Mouse (Mus musculus): Measurements from ENCODE around the gene Smok3b. TPM values are rescaled to one million over a fixed set of nuclear protein-coding genes. Genes with fewer than 3 reads are reported as not detected.
A peak's percentile ranks its signal among the peaks of the same experiment; 100 is the strongest.
"Not testable (repeated sequence)": the region's sequence is repeated elsewhere in the genome, so short reads cannot be mapped to it uniquely, and the experiment has no call there.

Smok3b gene
- polyA plus RNA-seq, 1 experiment from 2014 or later: not detected

DNA sequence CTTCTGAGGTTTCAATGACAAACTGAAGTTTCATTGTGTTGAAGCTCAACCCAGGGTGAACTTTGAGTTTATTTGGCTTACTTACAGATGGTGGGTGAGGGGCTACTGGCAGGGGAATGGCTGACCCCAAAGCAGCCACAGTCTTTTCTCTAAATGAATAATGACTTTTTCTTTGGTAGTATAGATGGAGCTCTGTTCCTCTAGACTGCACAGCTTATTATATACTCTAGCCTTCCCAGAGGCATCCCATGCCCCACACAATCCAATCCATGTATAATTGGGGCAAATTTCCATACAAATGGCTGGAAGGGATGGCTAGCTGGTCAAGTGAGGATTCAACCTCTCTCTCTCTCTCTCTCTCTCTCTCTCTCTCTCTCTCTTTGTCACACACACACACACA, 4.2 kb upstream of the Smok3b start:
- Histone ChIP-seq H3K36me3 (no peaks in the 10 kb centered on the region), H3K9ac (no peak overlapping the region), H3K4me1 (replicated peaks) (no peaks in the 10 kb centered on the region), H3K9me3 (replicated peaks) (no peaks in the 10 kb centered on the region), H3K4me3 (replicated peaks) (no peak overlapping the region), H3K4me2 (no peak overlapping the region), H3K27ac (no peak overlapping the region), H3K27me3 (no peaks in the 10 kb centered on the region)
- DNase-seq (no peak), ATAC-seq (ENCODE audit: low read depth) (no peak)

DNA sequence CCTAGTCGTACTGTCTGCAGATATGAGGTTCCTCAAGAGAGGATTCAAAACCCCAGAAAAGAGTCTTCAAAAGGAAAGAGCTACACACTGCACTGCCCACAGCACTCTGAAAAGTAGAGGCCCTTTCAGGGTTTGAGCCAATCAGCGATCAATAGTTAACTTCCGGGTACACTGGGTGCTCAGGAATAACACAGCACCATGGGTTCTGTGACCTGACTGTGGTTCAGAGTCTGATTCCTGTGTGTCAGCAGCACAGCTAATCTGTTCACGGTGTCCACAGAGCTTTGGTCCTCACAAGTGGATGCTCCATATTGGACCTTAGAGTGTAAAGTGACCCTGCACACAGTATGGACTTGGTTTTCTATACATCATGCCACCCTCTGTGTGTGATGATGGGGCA, 1.7 kb upstream of the Smok3b start:
- H3K4me3 ChIP-seq (replicated peaks); DNase-seq; H3K4me2 ChIP-seq; H3K9me3 ChIP-seq (replicated peaks); H3K36me3 ChIP-seq; H3K4me1 ChIP-seq (replicated peaks); H3K27me3 ChIP-seq; ATAC-seq (ENCODE audit: low read depth); H3K9ac ChIP-seq; H3K27ac ChIP-seq: not testable (repeated sequence)
- WGBS (ENCODE audit: insufficient replicate concordance): 68% methylated on average over 4 of the region's 4 CpGs

DNA sequence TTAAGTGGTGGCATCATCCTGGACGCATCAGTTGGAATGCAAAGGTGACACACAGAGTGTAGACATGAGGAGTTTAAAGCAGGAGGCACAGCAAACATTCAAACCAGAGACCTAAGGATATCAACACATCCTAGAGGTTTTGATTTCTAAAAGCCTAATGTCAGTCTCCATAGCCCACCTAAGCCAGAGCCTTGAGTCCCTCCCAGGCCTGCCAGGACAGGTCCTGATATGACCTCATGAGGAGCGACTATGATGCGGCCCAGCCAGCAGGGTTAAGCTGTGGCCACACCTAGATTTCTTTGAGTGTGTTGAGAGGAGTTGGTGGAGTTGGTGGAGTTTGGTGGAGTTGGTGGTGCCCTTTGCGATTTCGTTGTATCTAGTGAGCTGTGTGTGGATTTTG, 31.7 kb downstream of the Smok3b start, which contains the start of gene Smok3c:
Smok3c (plus strand) TSS at position 301 of the 400 bp plus-strand sequence.
- WGBS (ENCODE audit: insufficient replicate concordance): no CpG with 5 or more reads among the region's 5 CpGs
- not testable (repeated sequence) for H3K9me3 ChIP-seq (replicated peaks)

DNA sequence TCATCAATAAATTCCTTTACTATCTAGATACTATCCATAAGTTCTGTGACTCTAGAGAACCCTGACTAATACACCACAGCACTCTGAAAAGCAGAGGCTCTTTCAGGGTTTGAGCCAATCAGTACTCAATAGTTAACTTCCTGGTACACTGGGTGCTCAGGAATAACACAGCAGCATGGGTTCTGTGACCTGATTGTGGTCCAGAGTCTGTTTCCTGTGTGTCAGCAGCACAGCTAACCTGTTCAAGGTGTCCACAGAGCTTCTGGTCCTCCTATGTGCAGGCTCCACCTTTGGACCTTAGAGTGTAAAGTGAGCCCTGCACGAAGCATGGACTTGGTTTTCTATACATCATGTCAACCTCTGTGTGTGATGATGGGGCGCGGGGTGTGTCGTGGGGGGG, 52.6 kb downstream of the Smok3b start:
- Histone ChIP-seq H3K4me3 (replicated peaks) (no peak overlapping the region), H3K27ac (no peak overlapping the region)

More for the DNA sequence above, 31.7 kb downstream of the Smok3b start, which contains the start of gene Smok3c:
- H3K4me3 ChIP-seq (replicated peaks); DNase-seq; H3K36me3 ChIP-seq; H3K4me1 ChIP-seq (replicated peaks); H3K9ac ChIP-seq; H3K27ac ChIP-seq; H3K27me3 ChIP-seq; ATAC-seq (ENCODE audit: low read depth); H3K4me2 ChIP-seq: not testable (repeated sequence)

DNA sequence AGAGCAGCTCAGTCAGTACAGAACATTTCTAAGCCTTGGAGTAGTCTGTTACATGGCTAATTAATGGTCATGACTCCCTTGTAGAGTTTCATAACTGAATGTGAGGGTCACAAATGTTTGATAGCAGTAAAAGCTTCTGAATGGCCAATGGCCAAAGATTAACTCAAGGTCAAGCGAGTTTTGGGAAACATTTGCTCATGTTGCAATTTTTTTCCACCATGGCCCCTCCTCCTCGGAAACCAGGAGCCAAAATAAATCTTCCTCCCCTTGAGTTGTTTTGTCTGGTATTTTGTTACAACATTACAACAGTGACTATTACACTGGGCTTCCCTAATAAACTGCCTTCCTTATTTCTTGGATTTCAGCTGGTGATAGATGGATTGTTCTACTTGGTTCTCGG, 54.5 kb downstream of the Smok3b start:
- H3K27ac ChIP-seq: no peak overlapping the region
- no peak overlapping the region for H3K9ac ChIP-seq
- WGBS (ENCODE audit: insufficient replicate concordance): 52% methylated on average over 3 of the region's 3 CpGs
- no peak for ATAC-seq (ENCODE audit: low read depth)
- H3K4me3 ChIP-seq (replicated peaks): no peak overlapping the region
- H3K9me3 ChIP-seq (replicated peaks): no peaks in the 10 kb centered on the region
- H3K36me3 ChIP-seq: no peaks in the 10 kb centered on the region
- H3K4me1 ChIP-seq (replicated peaks): no peaks in the 10 kb centered on the region
- H3K4me2 ChIP-seq: no peak overlapping the region
- no peak for DNase-seq
- no peaks in the 10 kb centered on the region for H3K27me3 ChIP-seq

More for the DNA sequence above, 52.6 kb downstream of the Smok3b start:
- Histone ChIP-seq H3K9me3 (replicated peaks) (no peaks in the 10 kb centered on the region), H3K27me3 (no peaks in the 10 kb centered on the region), H3K4me2 (no peak overlapping the region), H3K9ac (no peak overlapping the region), H3K36me3 (no peaks in the 10 kb centered on the region), H3K4me1 (replicated peaks) (no peaks in the 10 kb centered on the region)
- WGBS (ENCODE audit: insufficient replicate concordance): 77% methylated on average over 4 of the region's 4 CpGs
- ATAC-seq (ENCODE audit: low read depth) (no peak), DNase-seq (no peak)

DNA sequence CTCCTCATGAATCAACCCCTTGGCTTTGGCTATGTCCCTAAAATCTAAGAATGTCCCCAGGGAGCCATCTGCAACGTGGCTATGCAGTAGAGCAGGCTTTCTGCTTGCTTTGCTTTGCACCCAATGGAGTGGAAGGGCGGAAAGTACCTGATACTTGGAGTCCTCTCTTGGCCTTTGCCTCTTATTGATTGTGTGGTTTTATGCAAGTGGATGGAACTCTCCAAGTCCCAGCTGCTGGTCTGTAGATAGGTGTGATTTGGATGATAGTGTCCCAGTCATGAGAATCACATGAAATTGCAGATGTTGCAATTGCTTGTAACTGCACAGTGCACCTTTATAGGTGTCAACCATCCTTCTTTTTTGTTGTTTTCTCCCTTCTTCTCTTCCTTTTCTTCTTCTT, 54.9 kb downstream of the Smok3b start:
- no peak overlapping the region for H3K4me3 ChIP-seq (replicated peaks)
- WGBS (ENCODE audit: insufficient replicate concordance): 41% methylated on average over 2 of the region's 2 CpGs
- no peak for ATAC-seq (ENCODE audit: low read depth)
- H3K9me3 ChIP-seq (replicated peaks): no peaks in the 10 kb centered on the region
- H3K9ac ChIP-seq: no peak overlapping the region
- H3K36me3 ChIP-seq: no peaks in the 10 kb centered on the region
- no peaks in the 10 kb centered on the region for H3K27me3 ChIP-seq
- no peak for DNase-seq
- H3K4me1 ChIP-seq (replicated peaks): no peaks in the 10 kb centered on the region
- no peak overlapping the region for H3K4me2 ChIP-seq
- H3K27ac ChIP-seq: no peak overlapping the region

DNA sequence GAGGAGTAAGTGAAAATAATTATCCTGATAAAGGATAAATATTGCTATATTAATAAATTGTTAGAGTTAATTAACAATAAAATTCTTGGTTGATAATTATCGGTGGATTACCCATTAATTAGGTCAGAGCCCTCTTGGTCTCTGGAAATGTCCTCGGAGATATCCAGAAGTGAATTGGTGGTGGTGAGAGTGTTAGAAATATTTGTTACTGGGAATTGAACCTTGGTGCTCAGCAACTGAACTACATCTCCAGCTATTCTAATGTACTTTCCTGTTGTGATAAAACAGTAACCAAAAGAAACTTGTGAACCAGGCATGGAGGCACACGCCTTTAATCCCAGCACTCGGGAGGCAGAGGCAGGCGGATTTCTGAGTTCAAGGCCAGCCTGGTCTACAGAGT, 59.2 kb downstream of the Smok3b start:
- Histone ChIP-seq H3K9me3 (replicated peaks) (no peaks in the 10 kb centered on the region), H3K9ac (no peak overlapping the region), H3K4me3 (replicated peaks) (no peak overlapping the region), H3K4me2 (no peak overlapping the region), H3K27me3 (no peaks in the 10 kb centered on the region), H3K4me1 (replicated peaks) (peaks cover 15% of the 10 kb centered on the region), H3K27ac (no peak overlapping the region), H3K36me3 (no peaks in the 10 kb centered on the region)
- DNase-seq (no peak), ATAC-seq (ENCODE audit: low read depth) (no peak)
- WGBS (ENCODE audit: insufficient replicate concordance): 79% methylated on average over 5 of the region's 5 CpGs

DNA sequence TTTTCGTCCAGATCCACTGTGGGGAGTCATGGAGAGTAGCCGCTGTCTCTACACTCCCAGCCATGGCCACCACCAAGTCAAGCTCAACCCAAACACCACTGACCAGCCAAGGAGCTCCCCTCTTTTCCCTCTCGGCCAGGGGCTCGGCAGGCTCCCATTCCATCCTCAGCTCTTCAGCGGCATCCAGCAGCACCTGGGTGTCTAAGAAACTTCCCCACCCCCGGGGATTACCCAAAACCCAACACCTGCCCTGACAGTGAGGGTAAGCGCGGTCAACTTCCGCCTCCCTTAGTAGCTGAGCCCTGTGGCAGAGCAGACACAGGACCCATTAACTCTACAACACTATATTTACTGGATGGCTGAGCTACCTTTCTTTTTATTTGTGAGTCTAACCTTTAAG, 60.2 kb downstream of the Smok3b start:
- Histone ChIP-seq H3K4me2 (no peak overlapping the region), H3K9ac (no peak overlapping the region), H3K27ac (no peak overlapping the region), H3K4me3 (replicated peaks) (no peak overlapping the region), H3K4me1 (replicated peaks) (peaks cover 24% of the 10 kb centered on the region), H3K36me3 (no peaks in the 10 kb centered on the region), H3K9me3 (replicated peaks) (no peaks in the 10 kb centered on the region), H3K27me3 (no peaks in the 10 kb centered on the region)
- no peak for DNase-seq
- whole genome bisulfite sequencing (ENCODE audit: insufficient replicate concordance): 70% methylated on average over 9 of the region's 9 CpGs
- ATAC-seq (ENCODE audit: low read depth): no peak

DNA sequence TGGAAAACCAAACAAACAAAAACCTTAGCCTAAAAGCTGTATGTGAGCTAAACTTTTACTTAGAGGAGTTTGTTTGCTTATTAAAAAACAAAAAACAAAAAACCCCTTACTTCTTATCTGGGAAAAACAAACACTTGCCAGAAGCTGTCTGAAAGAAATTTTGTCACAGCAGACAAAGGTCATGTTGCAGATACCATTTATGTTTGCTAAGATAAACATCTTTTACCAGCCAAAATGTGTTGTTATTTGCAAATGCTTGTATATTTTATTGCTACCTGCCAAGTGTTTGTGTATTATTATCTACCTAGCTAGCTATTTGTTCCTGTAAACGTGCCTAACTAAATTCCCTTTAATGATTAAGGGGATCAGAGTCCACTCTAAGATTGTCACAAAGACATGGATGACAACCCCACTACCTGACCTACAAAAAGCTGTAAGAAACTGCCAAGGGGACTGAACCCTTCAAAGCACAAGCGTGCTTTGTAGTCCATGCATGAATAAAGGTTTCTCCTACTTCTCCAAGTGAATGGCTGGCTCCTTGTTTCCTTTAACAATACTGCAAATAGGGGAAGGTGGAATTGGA, 62.2 kb downstream of the Smok3b start:
- Histone ChIP-seq H3K4me2 (0 out of 2 replicates have a peak overlapping the region, but pooled peaks have one; percentile 80), H3K9ac (no peak overlapping the region), H3K27ac (peak overlapping the region; percentile 83; the same call in 1 of the 2 replicates), H3K4me1 (replicated peaks) (peaks cover 44% of the 10 kb centered on the region), H3K9me3 (replicated peaks) (no peaks in the 10 kb centered on the region), H3K4me3 (replicated peaks) (no peak overlapping the region), H3K36me3 (peaks cover 15% of the 10 kb centered on the region), H3K27me3 (no peaks in the 10 kb centered on the region)
- ATAC-seq (ENCODE audit: low read depth) (no peak), DNase-seq (no peak)
- 58% methylated on average over 2 of the region's 2 CpGs for WGBS (ENCODE audit: insufficient replicate concordance)

DNA sequence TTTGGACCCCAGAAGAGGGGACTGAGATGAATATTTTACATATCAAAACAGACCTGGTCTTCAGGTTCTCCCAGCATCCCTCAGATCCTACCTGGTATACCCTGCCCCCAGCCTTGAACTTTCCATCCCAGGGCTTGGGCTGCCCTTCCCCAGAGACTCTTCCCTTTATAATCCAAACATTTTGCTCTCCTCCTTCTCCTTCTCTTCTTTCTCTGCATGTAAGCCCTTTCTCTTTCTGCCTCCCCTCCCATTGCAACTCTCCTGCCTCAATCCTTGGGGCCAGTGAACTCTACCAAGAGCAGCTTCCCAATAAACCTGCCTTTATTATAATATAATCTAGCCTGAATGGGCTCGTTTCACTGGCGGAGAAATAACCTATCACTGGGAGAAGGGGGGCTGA, 62.7 kb downstream of the Smok3b start:
- ATAC-seq (ENCODE audit: low read depth): no peak
- Histone ChIP-seq H3K4me3 (replicated peaks) (no peak overlapping the region), H3K27me3 (no peaks in the 10 kb centered on the region), H3K4me1 (replicated peaks) (peaks cover 49% of the 10 kb centered on the region), H3K27ac (peak overlapping the region; percentile 83), H3K9me3 (replicated peaks) (no peaks in the 10 kb centered on the region), H3K36me3 (peaks cover 15% of the 10 kb centered on the region), H3K4me2 (peak overlapping the region; percentile 80; the same call in 1 of the 2 replicates), H3K9ac (no peak overlapping the region)
- no peak for DNase-seq
- 76% methylated on average over 2 of the region's 2 CpGs for WGBS (ENCODE audit: insufficient replicate concordance)

DNA sequence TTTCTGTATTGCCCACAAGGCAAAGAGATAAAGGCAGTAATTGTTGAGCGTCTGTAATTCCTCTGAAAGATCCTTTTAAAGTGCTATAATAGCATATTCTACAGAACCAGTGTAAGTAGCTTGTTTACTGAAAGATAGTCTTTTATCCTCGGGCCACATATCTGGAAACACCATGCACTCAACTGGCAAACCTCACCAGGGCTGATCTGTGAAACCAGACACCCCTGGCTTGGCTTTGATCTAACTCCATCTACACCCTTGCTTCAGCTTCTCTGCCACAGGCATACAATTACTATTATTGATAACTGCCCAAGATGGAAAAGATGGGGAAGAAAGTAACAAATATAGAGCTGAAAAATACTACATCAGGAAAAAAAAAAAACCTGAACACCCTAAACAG, 63.3 kb downstream of the Smok3b start:
- H3K4me2 ChIP-seq: peak overlapping the region; percentile 80
- H3K27me3 ChIP-seq: no peaks in the 10 kb centered on the region
- ATAC-seq (ENCODE audit: low read depth): peak; percentile 76
- H3K27ac ChIP-seq: peak overlapping the region; percentile 83
- H3K9me3 ChIP-seq (replicated peaks): no peaks in the 10 kb centered on the region
- peaks cover 55% of the 10 kb centered on the region for H3K4me1 ChIP-seq (replicated peaks)
- DNase-seq: peak; percentile 25
- H3K36me3 ChIP-seq: peaks cover 20% of the 10 kb centered on the region
- H3K4me3 ChIP-seq (replicated peaks): peak overlapping the region; percentile 94
- H3K9ac ChIP-seq: peak overlapping the region; percentile 96
- 11% methylated on average over 2 of the region's 2 CpGs for WGBS (ENCODE audit: insufficient replicate concordance)

DNA sequence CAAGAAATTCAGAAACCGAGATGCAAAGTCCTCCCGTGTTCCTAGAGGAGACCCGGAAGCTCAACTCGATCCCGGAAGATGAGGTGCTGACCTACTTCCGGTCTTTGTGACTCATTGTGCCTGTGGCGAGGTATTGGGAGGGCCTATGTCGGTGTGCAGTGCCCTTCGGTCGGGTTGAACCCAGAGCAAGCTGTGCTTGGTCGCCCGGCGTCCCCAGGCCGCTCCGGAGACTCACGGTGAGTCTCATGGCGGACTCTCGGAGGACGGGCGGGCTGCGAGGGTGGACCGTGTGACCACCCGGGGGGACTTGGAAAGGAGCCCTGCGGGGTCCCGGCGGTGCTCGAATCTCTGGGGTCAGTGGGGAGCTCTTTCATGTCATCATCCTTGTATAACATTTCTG, 63.8 kb downstream of the Smok3b start, which contains the start of gene Zkscan1:
Zkscan1 (plus strand) TSS at position 89 of the 400 bp plus-strand sequence.
- ATAC-seq (ENCODE audit: low read depth): peak; percentile 91
- H3K4me1 ChIP-seq (replicated peaks): peaks cover 55% of the 10 kb centered on the region

More for the DNA sequence above, 63.8 kb downstream of the Smok3b start, which contains the start of gene Zkscan1:
- peak within 1 kb of the TSS; percentile 94 for H3K4me3 ChIP-seq (replicated peaks)
- peaks cover 20% of the 10 kb centered on the region for H3K36me3 ChIP-seq
- no peaks in the 10 kb centered on the region for H3K27me3 ChIP-seq
- no peaks in the 10 kb centered on the region for H3K9me3 ChIP-seq (replicated peaks)
- peak; percentile 74 for DNase-seq
- peak within 1 kb of the TSS; percentile 80 for H3K4me2 ChIP-seq
- H3K27ac ChIP-seq: peak within 1 kb of the TSS; percentile 83
- peak within 1 kb of the TSS; percentile 96 for H3K9ac ChIP-seq
- under 1% methylated on average over 27 of the region's 27 CpGs for WGBS (ENCODE audit: insufficient replicate concordance)
